Mouse (Mus musculus) kidney, postnatal 0 days (tissue): Measurements from ENCODE around the gene Srcin1. TPM values are rescaled to one million over a fixed set of nuclear protein-coding genes. Genes with fewer than 3 reads are reported as not detected.

Experiments used
- ATAC-seq: fragments of 200-750 bp; cut with Nextera tagmentation; replicated peaks from 2 replicates; pipeline ENCODE4 v1.8.0; 2017; ENCODE audit warnings: low read depth, moderate number of reproducible peaks, moderate TSS enrichment, moderate library complexity; ENCODE audit not compliant: low FRiP score
- DNase-seq: peaks from one replicate; pipeline ENCODE4 v3.0.0-alpha.2; 2016; ENCODE audit warnings: low spot score
- H3K27ac ChIP-seq: fragments of 300-500 bp; sonication (generic); 2 replicates; pipeline ENCODE4 v1.5.1; 2014; ENCODE audit warnings: mild to moderate bottlenecking
- H3K27me3 ChIP-seq: fragments of 300-500 bp; sonication (generic); 2 replicates; pipeline ENCODE4 v1.6.1; 2014; ENCODE audit warnings: low read length, mixed read lengths; ENCODE audit not compliant: insufficient read depth
- H3K36me3 ChIP-seq: fragments of 300-500 bp; sonication (generic); 2 replicates; pipeline ENCODE4 v1.6.1; 2014; ENCODE audit warnings: low read length, mixed read lengths; ENCODE audit not compliant: insufficient read depth
- H3K4me1 ChIP-seq: fragments of 300-500 bp; sonication (generic); replicated peaks from 2 replicates; pipeline ENCODE4 v1.6.1; 2014; ENCODE audit warnings: antibody characterized with exemption, low read length, mixed read lengths; ENCODE audit not compliant: insufficient read depth
- H3K4me2 ChIP-seq: fragments of 300-500 bp; sonication (generic); 2 replicates; pipeline ENCODE4 v1.6.1; 2014; ENCODE audit warnings: mild to moderate bottlenecking, low read length, moderate library complexity, mixed read lengths
- H3K4me3 ChIP-seq: fragments of 300-500 bp; sonication (generic); replicated peaks from 2 replicates; pipeline ENCODE4 v1.5.1; 2014; ENCODE audit warnings: low read depth, low read length
- H3K9ac ChIP-seq: fragments of 300-500 bp; sonication (generic); 2 replicates; pipeline ENCODE4 v1.6.1; 2014; ENCODE audit warnings: low read depth, low read length
- H3K9me3 ChIP-seq: fragments of 300-500 bp; sonication (generic); replicated peaks from 2 replicates; pipeline ENCODE4 v1.6.1; 2016; ENCODE audit warnings: low read length, inconsistent platforms, mixed read lengths
- CTCF ChIP-seq: IDR thresholded peaks from 2 replicates; pipeline ENCODE4 v1.5.1; 2016; ENCODE audit warnings: antibody characterized with exemption, low read depth, mild to moderate bottlenecking, moderate library complexity
- WGBS: fragments of 180-500 bp; shearing (Covaris S2); extraction: QIAGEN DNeasy Blood & Tissue Kit; methylation state at CpG from one replicate; pipeline ENCODE4 v1.1.7; 2014; 5-methylcytosine and 5-hydroxymethylcytosine counted together
- polyA plus RNA-seq: library from polyadenylated mRNA; unstranded; fragments of >200 nt; fragmentation: Nextera tagmentation; extraction: Ambion mirVana; gene quantifications from 2 replicates; pipeline ENCODE4 v1.2.1, GENCODE M21; 2015

Gene Srcin1
- polyA plus RNA-seq, 1 experiment from 2014 or later, result 0.59 TPM

- ATAC-seq (no peak; the same call in 1 of the 2 replicates), DNase-seq (peak; percentile 55)
- Histone ChIP-seq H3K9me3 (no peaks in the 10 kb centered on the region), H3K27ac (peak overlapping the region; percentile 68; the same call in 1 of the 2 replicates), H3K9ac (no peak overlapping the region), H3K4me1 (no peaks in the 10 kb centered on the region), H3K27me3 (no peaks in the 10 kb centered on the region), H3K4me3 (no peak overlapping the region), H3K4me2 (no peak overlapping the region), H3K36me3 (no peaks in the 10 kb centered on the region)
- TF ChIP-seq CTCF, result no peak
- 40% methylated on average over 10 of the region's 10 CpGs for WGBS
Observed at GRCm38 (mm10) chr11:97585932-97586331, 9.9 kb upstream of the Srcin1 start.

- Histone ChIP-seq H3K27ac (0 out of 2 replicates have a peak overlapping the region, but pooled peaks have one; percentile 51), H3K9ac (no peak overlapping the region), H3K36me3 (no peaks in the 10 kb centered on the region), H3K4me1 (no peaks in the 10 kb centered on the region), H3K4me2 (no peak overlapping the region), H3K4me3 (no peak overlapping the region), H3K27me3 (no peaks in the 10 kb centered on the region), H3K9me3 (no peaks in the 10 kb centered on the region)
- 57% methylated on average over 7 of the region's 7 CpGs for WGBS
- DNase-seq (no peak), ATAC-seq (no peak)
- no peak for TF ChIP-seq CTCF
Observed at GRCm38 (mm10) chr11:97584476-97584875, 8.5 kb upstream of the Srcin1 start.

GRCm38 (mm10) chr11:97579088-97579857, 3.3 kb upstream of the Srcin1 start:
- ATAC-seq (no peak), DNase-seq (no peak)
- Histone ChIP-seq H3K9me3 (no peaks in the 10 kb centered on the region), H3K4me1 (0 out of 2 replicates have a peak, but pooled peaks cover 7% of the 10 kb centered on the region), H3K9ac (no peak overlapping the region), H3K27me3 (peaks cover 4% of the 10 kb centered on the region; the same call in 1 of the 2 replicates), H3K4me3 (no peak overlapping the region), H3K4me2 (no peak overlapping the region), H3K27ac (0 out of 2 replicates have a peak overlapping the region, but pooled peaks have one; percentile 8), H3K36me3 (no peaks in the 10 kb centered on the region)
- TF ChIP-seq CTCF, result no peak
- WGBS, result 25% methylated on average over 10 of the region's 10 CpGs

DNA sequence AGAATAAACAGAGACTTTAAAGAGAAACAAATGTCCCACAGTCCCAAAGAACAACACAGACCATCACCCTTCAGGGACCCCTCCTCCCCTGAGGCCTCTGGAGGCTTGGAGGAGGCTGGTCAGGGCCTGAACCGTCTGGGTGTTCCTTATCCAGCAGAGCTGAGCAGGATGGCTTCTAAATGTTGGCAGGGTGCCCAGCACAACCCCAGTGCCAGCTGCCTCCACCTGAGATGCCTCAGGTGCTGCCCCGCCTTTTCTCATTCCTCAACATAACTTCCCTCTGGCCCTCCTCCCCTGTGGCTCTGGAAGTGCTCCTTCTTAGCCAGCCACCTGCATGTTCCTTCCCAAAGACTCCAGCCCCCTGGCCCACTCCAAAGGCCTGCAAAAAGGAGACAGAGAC, 2.3 kb upstream of the Srcin1 start:
- no peaks in the 10 kb centered on the region for H3K9me3 ChIP-seq
- ATAC-seq, result no peak; the same call in 1 of the 2 replicates
- no peak for DNase-seq
- no peak for TF ChIP-seq CTCF
- 0 out of 2 replicates have a peak, but pooled peaks cover 7% of the 10 kb centered on the region for H3K4me1 ChIP-seq
- peaks cover 9% of the 10 kb centered on the region for H3K27me3 ChIP-seq
- no peaks in the 10 kb centered on the region for H3K36me3 ChIP-seq
- no peak overlapping the region for H3K4me3 ChIP-seq
- H3K9ac ChIP-seq, result no peak overlapping the region
- H3K27ac ChIP-seq, result 0 out of 2 replicates have a peak overlapping the region, but pooled peaks have one; percentile 8
- WGBS, result 42% methylated on average over 2 of the region's 2 CpGs
- H3K4me2 ChIP-seq, result no peak overlapping the region

DNA sequence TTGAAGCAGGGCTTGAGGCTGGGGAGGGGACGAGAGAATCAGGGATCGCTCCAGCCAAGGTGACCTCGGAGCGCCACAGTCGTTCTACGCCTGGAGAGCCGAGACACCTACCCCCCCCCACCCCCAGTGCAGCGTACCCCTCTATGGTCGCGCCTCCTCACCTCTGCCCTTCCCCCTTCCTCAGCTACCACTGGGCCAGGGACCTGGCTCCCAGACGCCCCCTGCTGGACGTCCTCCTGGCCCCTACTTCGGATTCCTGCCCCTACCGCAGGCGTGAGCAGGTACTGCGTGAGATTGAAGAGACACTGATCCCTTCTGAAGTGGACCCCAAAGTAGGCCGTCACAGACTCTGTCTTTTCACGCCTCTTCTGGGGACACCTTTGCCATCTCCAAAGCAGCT, 348 bp downstream of the Srcin1 start:
- peak; percentile 88 for DNase-seq
- Histone ChIP-seq H3K27me3 (peaks cover 18% of the 10 kb centered on the region), H3K4me3 (peak overlapping the region; percentile 62), H3K4me1 (0 out of 2 replicates have a peak, but pooled peaks cover 10% of the 10 kb centered on the region), H3K9ac (peak overlapping the region; percentile 67), H3K36me3 (no peaks in the 10 kb centered on the region), H3K9me3 (no peaks in the 10 kb centered on the region), H3K27ac (peak overlapping the region; percentile 60), H3K4me2 (peak overlapping the region; percentile 100)
- WGBS, result 0% methylated on average over 15 of the region's 18 CpGs
- ATAC-seq, result peak; percentile 62
- TF ChIP-seq CTCF, result peak; percentile 91

- H3K9ac ChIP-seq, result peak overlapping the region; percentile 67
- H3K4me1 ChIP-seq, result 0 out of 2 replicates have a peak, but pooled peaks cover 10% of the 10 kb centered on the region
- no peak for DNase-seq
Observed at GRCm38 (mm10) chr11:97575075-97575474, 911 bp downstream of the Srcin1 start.

More at GRCm38 (mm10) chr11:97575075-97575474, 911 bp downstream of the Srcin1 start:
- H3K27ac ChIP-seq, result peak overlapping the region; percentile 60
- peaks cover 18% of the 10 kb centered on the region for H3K27me3 ChIP-seq
- H3K4me2 ChIP-seq, result peak overlapping the region; percentile 100
- H3K4me3 ChIP-seq, result peak overlapping the region; percentile 62
- H3K36me3 ChIP-seq, result no peaks in the 10 kb centered on the region
- 0% methylated on average over 18 of the region's 62 CpGs for WGBS
- TF ChIP-seq CTCF, result no peak
- H3K9me3 ChIP-seq, result no peaks in the 10 kb centered on the region
- ATAC-seq, result peak; percentile 47; the same call in 1 of the 2 replicates
